Mouse (Mus musculus): ENCODE results near the gene Nos1ap. TPM values are rescaled to one million over a fixed set of nuclear protein-coding genes. Genes with fewer than 3 reads are reported as not detected.

The Nos1ap gene
- polyA plus RNA-seq, 1 experiment from 2014 or later = 14.8 TPM

DNA sequence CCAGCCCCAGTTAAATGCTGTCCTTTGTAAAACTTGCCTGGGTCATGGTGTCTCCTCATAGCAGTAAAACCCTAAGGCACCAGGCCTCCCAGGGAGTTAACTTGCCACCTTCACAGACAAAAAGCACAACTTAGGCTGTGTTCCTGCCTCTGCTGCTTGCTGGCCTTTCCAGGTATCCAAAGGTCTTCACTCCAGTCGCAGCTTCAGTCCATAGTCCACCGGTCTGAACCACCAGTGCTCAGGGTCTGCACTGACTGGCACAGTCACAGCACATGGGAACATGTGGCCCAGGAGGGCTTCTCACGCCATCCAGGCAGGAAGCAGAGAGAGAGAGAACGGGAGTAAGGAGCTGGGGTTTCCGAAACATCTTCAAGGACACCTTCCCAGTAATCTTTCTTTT is 10.2 kb downstream of the Nos1ap start:
- Histone ChIP-seq H3K27me3 (replicated peaks; ENCODE audit: control insufficient read depth, insufficient read depth, low read length) (no peaks in the 10 kb centered on the region), H3K4me2 (ENCODE audit: low read length) (no peak overlapping the region), H3K4me3 (ENCODE audit: low read length) (no peak overlapping the region), H3K4me1 (ENCODE audit: control insufficient read depth, insufficient read depth, low read depth, low read length) (peaks cover 9% of the 10 kb centered on the region), H3K9me3 (ENCODE audit: control insufficient read depth, low read length) (no peaks in the 10 kb centered on the region), H3K9ac (ENCODE audit: low read depth, low read length) (no peak overlapping the region), H3K36me3 (ENCODE audit: control insufficient read depth, insufficient read depth, low read length) (no peaks in the 10 kb centered on the region), H3K27ac (ENCODE audit: low read depth, low read length) (no peak overlapping the region)
- 93% methylated on average over 5 of the region's 5 CpGs for WGBS
- ATAC-seq = no peak

DNA sequence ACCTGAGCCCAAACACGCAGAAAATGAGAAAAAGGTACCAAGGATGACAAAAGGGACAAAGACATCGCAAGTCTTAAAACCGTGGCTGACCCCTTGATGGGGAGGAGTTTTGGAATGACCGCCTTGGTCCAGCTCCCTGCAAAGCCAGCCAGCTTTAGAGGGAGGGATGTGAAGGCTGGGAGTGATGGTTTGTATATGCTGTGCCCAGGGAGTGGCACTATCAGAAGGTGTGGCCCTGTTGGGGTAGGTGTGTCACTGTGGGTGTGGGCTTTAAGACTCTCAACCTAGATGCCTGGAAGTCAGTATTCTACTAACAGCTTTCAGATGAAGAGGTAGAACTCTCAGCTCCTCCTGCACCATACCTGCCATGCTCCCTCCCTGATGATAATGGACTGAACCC is 10.6 kb downstream of the Nos1ap start:
- Histone ChIP-seq H3K27me3 (replicated peaks; ENCODE audit: control insufficient read depth, insufficient read depth, low read length) (no peaks in the 10 kb centered on the region), H3K36me3 (ENCODE audit: control insufficient read depth, insufficient read depth, low read length) (no peaks in the 10 kb centered on the region), H3K9me3 (ENCODE audit: control insufficient read depth, low read length) (no peaks in the 10 kb centered on the region), H3K4me1 (ENCODE audit: control insufficient read depth, insufficient read depth, low read depth, low read length) (peaks cover 9% of the 10 kb centered on the region), H3K4me2 (ENCODE audit: low read length) (no peak overlapping the region), H3K4me3 (ENCODE audit: low read length) (no peak overlapping the region), H3K9ac (ENCODE audit: low read depth, low read length) (no peak overlapping the region), H3K27ac (ENCODE audit: low read depth, low read length) (no peak overlapping the region)
- ATAC-seq = no peak
- 99% methylated on average over 4 of the region's 4 CpGs for WGBS

DNA sequence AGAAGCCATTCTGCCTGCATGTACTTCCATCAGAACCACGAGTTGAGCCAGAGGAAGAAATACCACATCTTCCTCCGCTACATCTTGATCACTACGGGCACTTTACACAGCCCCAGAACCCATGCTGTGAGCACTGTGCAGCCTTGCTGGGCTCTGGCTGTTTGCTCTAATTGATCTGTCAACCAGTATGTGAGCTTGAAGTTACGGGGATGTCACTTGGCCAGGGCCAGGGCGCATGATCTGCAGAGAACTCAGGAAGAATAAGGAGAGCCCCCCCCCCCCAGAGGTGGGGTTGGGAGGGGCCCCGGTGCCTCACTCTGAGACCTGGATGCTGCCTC is 13.0 kb downstream of the Nos1ap start:
- peak; percentile 26; the same call in 1 of the 2 replicates for ATAC-seq
- no peak overlapping the region for H3K27ac ChIP-seq (ENCODE audit: low read depth, low read length)
- H3K27me3 ChIP-seq (replicated peaks; ENCODE audit: control insufficient read depth, insufficient read depth, low read length) = no peaks in the 10 kb centered on the region
- H3K9me3 ChIP-seq (ENCODE audit: control insufficient read depth, low read length) = peaks cover 5% of the 10 kb centered on the region; the same call in 1 of the 2 replicates
- no peak overlapping the region for H3K4me2 ChIP-seq (ENCODE audit: low read length)
- 18% methylated on average over 6 of the region's 6 CpGs for WGBS
- H3K36me3 ChIP-seq (ENCODE audit: control insufficient read depth, insufficient read depth, low read length) = no peaks in the 10 kb centered on the region
- H3K9ac ChIP-seq (ENCODE audit: low read depth, low read length) = no peak overlapping the region
- H3K4me3 ChIP-seq (ENCODE audit: low read length) = no peak overlapping the region
- H3K4me1 ChIP-seq (ENCODE audit: control insufficient read depth, insufficient read depth, low read depth, low read length) = peaks cover 9% of the 10 kb centered on the region

DNA sequence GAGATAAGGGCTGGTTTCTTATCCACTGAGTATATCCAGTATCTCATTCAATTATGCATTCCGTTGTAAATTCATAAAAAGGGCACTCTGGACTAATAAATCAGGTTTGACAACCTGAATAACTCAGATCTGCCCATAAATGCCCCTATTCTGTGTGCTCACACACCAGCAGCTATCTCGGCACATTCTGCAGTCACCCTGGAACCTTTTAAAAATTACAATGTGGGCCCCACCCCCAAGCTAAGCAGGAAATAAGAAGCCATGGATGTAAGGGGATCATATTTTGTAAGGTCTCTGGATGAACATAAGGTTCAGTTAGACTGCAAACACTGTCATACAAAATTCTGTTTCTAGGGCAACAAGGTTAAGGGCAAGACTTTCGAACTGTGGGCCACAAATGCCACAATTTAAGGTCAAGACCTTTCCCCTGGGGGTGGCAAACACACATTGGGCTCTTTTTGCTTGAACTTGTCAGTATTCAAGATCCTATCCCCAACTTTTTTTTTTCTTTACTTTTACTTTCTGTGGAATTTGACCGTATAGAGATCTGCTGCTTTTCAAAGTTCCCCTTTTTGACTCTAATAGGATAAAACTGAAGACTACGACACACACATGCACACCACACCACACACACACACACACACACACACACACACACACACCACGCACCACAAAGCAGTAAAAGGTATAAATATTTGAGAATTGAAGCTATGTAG is 13.5 kb downstream of the Nos1ap start:
- Histone ChIP-seq H3K9ac (ENCODE audit: low read depth, low read length) (no peak overlapping the region), H3K27me3 (replicated peaks; ENCODE audit: control insufficient read depth, insufficient read depth, low read length) (no peaks in the 10 kb centered on the region), H3K4me2 (ENCODE audit: low read length) (no peak overlapping the region), H3K27ac (ENCODE audit: low read depth, low read length) (no peak overlapping the region), H3K4me3 (ENCODE audit: low read length) (no peak overlapping the region), H3K9me3 (ENCODE audit: control insufficient read depth, low read length) (peaks cover 5% of the 10 kb centered on the region; the same call in 1 of the 2 replicates), H3K36me3 (ENCODE audit: control insufficient read depth, insufficient read depth, low read length) (no peaks in the 10 kb centered on the region), H3K4me1 (ENCODE audit: control insufficient read depth, insufficient read depth, low read depth, low read length) (peaks cover 9% of the 10 kb centered on the region)
- no peak for ATAC-seq
- WGBS = 40% methylated on average over 6 of the region's 6 CpGs

DNA sequence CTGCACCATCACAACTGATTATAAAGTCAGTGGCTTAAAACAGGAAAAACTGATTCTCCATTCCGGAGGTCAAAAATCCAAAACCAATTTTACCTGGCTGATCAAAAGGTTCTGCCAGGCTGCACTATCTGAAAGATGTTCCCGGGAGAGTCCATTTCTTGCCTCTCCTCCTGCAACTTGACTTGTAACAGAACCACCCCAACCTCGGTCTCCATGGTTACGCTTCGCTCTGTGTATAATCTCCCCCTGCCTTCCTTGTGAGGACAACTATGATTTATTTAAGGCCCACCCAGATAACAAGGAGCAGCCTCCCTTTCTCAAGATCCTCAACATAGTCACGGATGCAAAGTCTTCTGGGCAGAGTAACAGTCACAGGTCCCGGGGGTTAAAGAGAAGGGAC is 16.5 kb downstream of the Nos1ap start:
- Histone ChIP-seq H3K36me3 (ENCODE audit: control insufficient read depth, insufficient read depth, low read length) (no peaks in the 10 kb centered on the region), H3K9me3 (ENCODE audit: control insufficient read depth, low read length) (peaks cover 5% of the 10 kb centered on the region; the same call in 1 of the 2 replicates), H3K27me3 (replicated peaks; ENCODE audit: control insufficient read depth, insufficient read depth, low read length) (no peaks in the 10 kb centered on the region), H3K9ac (ENCODE audit: low read depth, low read length) (no peak overlapping the region), H3K4me1 (ENCODE audit: control insufficient read depth, insufficient read depth, low read depth, low read length) (peaks cover 9% of the 10 kb centered on the region), H3K4me3 (ENCODE audit: low read length) (no peak overlapping the region), H3K4me2 (ENCODE audit: low read length) (no peak overlapping the region), H3K27ac (ENCODE audit: low read depth, low read length) (no peak overlapping the region)
- 80% methylated on average over 7 of the region's 7 CpGs for WGBS
- no peak for ATAC-seq

DNA sequence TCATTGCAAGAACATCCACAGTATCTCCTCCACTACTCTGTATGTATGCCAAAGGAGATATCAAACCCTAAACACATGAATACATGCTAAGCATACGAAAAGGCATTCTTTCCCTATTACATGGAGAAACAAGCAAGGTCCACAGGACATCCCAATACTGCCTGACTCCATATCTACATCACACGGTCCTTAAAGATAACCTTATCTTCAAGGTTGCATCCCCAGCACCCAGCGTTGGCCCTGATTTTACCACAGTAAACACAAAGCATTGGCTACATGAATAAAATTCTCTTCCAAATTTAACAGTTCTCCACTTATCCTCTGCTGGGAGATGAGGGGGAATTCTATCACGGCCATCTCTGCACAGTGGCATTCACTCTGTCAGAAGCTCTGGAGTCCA is 22.7 kb downstream of the Nos1ap start:
- Histone ChIP-seq H3K4me2 (ENCODE audit: low read length) (no peak overlapping the region), H3K4me1 (ENCODE audit: control insufficient read depth, insufficient read depth, low read depth, low read length) (no peaks in the 10 kb centered on the region), H3K9ac (ENCODE audit: low read depth, low read length) (no peak overlapping the region), H3K4me3 (ENCODE audit: low read length) (no peak overlapping the region), H3K27ac (ENCODE audit: low read depth, low read length) (no peak overlapping the region), H3K36me3 (ENCODE audit: control insufficient read depth, insufficient read depth, low read length) (no peaks in the 10 kb centered on the region), H3K9me3 (ENCODE audit: control insufficient read depth, low read length) (no peaks in the 10 kb centered on the region), H3K27me3 (replicated peaks; ENCODE audit: control insufficient read depth, insufficient read depth, low read length) (no peaks in the 10 kb centered on the region)
- 95% methylated on average over 4 of the region's 4 CpGs for WGBS
- no peak for ATAC-seq

DNA sequence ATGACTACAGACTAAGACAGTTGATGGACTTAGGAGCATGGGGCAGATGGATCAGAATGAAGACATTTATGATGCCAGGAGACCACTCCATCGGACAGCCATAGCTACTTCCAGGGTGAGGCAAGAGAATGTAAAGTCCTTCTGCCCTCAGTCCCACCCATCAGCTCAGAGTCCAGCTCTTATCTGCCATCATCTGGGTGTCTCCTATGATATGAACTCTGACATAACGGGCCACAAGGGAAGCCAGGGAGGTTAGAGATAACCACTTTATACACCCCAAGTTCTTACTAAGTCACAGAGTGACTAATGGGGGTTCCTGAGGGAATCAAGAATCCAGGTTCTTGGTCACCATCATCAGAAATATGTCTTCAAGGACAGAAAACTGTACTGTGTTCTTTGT is 23.1 kb downstream of the Nos1ap start:
- ATAC-seq = no peak
- H3K4me2 ChIP-seq (ENCODE audit: low read length) = no peak overlapping the region
- no peaks in the 10 kb centered on the region for H3K4me1 ChIP-seq (ENCODE audit: control insufficient read depth, insufficient read depth, low read depth, low read length)
- no peaks in the 10 kb centered on the region for H3K9me3 ChIP-seq (ENCODE audit: control insufficient read depth, low read length)
- no peaks in the 10 kb centered on the region for H3K36me3 ChIP-seq (ENCODE audit: control insufficient read depth, insufficient read depth, low read length)
- WGBS = 92% methylated on average over 2 of the region's 2 CpGs
- H3K4me3 ChIP-seq (ENCODE audit: low read length) = no peak overlapping the region
- H3K9ac ChIP-seq (ENCODE audit: low read depth, low read length) = no peak overlapping the region
- H3K27ac ChIP-seq (ENCODE audit: low read depth, low read length) = no peak overlapping the region
- H3K27me3 ChIP-seq (replicated peaks; ENCODE audit: control insufficient read depth, insufficient read depth, low read length) = no peaks in the 10 kb centered on the region

DNA sequence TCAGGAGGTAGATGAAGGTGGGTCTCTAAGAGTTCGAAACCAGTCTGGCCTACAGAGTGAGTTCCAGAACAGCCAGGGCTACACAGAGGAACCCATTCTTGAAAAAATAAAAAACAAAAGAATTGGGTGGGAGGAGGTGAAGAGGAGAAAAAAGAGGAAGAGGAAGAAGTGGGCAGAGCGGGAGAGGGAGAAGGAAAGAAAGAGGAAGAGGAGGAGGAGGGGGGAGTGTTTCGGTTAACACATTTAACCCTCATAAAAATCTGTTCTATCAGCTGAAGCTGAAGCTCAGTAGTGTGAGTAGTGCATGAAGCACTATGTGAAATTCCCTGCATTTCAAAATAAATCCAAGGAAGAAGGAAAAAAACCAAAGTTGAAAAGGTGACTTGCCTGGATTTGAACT is 24.7 kb downstream of the Nos1ap start:
- ATAC-seq = no peak
- Histone ChIP-seq H3K4me2 (ENCODE audit: low read length) (no peak overlapping the region), H3K4me1 (ENCODE audit: control insufficient read depth, insufficient read depth, low read depth, low read length) (no peaks in the 10 kb centered on the region), H3K36me3 (ENCODE audit: control insufficient read depth, insufficient read depth, low read length) (no peaks in the 10 kb centered on the region), H3K4me3 (ENCODE audit: low read length) (no peak overlapping the region), H3K9ac (ENCODE audit: low read depth, low read length) (no peak overlapping the region), H3K27ac (ENCODE audit: low read depth, low read length) (no peak overlapping the region), H3K27me3 (replicated peaks; ENCODE audit: control insufficient read depth, insufficient read depth, low read length) (no peaks in the 10 kb centered on the region), H3K9me3 (ENCODE audit: control insufficient read depth, low read length) (no peaks in the 10 kb centered on the region)
- WGBS = 93% methylated on average over 3 of the region's 3 CpGs

DNA sequence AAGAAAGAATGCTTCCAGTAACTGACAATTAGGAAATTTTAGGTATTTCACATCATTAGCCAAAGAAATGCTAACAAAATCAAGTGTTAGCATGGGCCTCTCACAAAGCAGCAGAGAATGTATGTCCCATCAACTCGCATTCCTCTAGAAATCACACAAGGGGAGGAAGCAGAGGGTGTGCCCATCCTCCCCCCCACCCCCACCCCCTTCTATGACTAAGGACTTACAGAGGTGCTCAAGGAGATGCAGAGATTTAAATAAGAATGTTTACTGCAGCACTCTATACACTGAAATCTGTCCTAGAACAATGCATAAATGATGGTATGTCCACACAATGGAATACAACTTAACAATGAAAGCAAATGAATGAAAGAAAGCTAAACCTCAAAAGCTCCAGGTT is 27.2 kb downstream of the Nos1ap start:
- no peak for ATAC-seq
- Histone ChIP-seq H3K4me1 (ENCODE audit: control insufficient read depth, insufficient read depth, low read depth, low read length) (no peaks in the 10 kb centered on the region), H3K36me3 (ENCODE audit: control insufficient read depth, insufficient read depth, low read length) (no peaks in the 10 kb centered on the region), H3K27me3 (replicated peaks; ENCODE audit: control insufficient read depth, insufficient read depth, low read length) (no peaks in the 10 kb centered on the region), H3K9me3 (ENCODE audit: control insufficient read depth, low read length) (no peaks in the 10 kb centered on the region), H3K4me2 (ENCODE audit: low read length) (no peak overlapping the region), H3K27ac (ENCODE audit: low read depth, low read length) (no peak overlapping the region), H3K9ac (ENCODE audit: low read depth, low read length) (no peak overlapping the region), H3K4me3 (ENCODE audit: low read length) (no peak overlapping the region)
- WGBS = 94% methylated on average over 1 of the region's 1 CpGs

DNA sequence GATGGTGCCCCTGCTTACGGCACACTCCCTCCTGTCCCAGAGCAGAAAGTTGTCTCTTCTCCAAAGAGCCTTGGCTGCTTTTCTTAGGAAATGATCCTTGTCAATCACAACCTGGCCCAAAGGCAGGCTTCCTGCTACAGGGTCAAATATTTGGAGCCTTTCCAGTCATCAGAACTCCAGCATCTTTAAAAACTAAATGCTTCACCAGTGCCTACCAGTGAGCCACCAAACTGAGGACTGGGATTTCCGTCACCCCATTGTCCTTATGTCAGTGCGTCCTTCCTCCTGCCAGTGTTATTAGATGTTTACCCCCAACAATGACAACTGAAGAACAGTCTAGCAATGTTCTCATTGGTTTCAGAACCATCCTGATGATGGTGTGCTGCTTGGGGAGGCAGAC is 28.9 kb downstream of the Nos1ap start:
- H3K4me3 ChIP-seq (ENCODE audit: low read length) = no peak overlapping the region
- no peaks in the 10 kb centered on the region for H3K9me3 ChIP-seq (ENCODE audit: control insufficient read depth, low read length)
- no peaks in the 10 kb centered on the region for H3K36me3 ChIP-seq (ENCODE audit: control insufficient read depth, insufficient read depth, low read length)
- no peak for ATAC-seq
- no peak overlapping the region for H3K27ac ChIP-seq (ENCODE audit: low read depth, low read length)
- no peaks in the 10 kb centered on the region for H3K4me1 ChIP-seq (ENCODE audit: control insufficient read depth, insufficient read depth, low read depth, low read length)
- WGBS = 69% methylated on average over 3 of the region's 3 CpGs
- H3K9ac ChIP-seq (ENCODE audit: low read depth, low read length) = no peak overlapping the region
- H3K4me2 ChIP-seq (ENCODE audit: low read length) = no peak overlapping the region
- H3K27me3 ChIP-seq (replicated peaks; ENCODE audit: control insufficient read depth, insufficient read depth, low read length) = no peaks in the 10 kb centered on the region
